25 mouse cellular contexts compared by ENCODE assay signal in the genomic region with DNA sequence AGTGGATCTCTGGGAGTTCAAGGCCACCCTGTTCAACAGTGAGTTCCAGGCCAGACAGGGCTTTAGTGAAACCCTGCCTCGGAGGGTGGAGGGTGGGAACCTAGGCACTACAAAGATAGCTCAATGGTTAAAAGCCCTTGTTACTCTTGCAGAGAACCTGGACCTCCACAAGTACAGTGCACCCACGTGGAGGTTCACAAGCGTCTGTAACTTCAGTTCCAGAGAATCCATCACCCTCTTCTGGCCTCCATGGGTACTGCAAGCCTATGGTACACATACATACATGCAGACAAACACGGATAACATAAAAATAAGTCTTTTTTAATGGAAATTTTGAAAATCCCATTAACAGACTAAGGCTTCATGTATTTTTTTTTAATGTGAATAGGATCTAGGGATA. TPM values are rescaled to one million over a fixed set of nuclear protein-coding genes. Genes with fewer than 3 reads are reported as not detected.
"Had no signal": no experiment of that assay in that cellular context is flagged by ENCODE, and none has a peak within 500 bp of the region (broad histone marks: within the 10 kb centered on the region; RNA-seq: fewer than 3 reads in every experiment).

No protein-coding gene starts in this region.

- H3K36me3 ChIP-seq: kidney, embryonic 15.5 days; liver, embryonic 13.5 days; midbrain, embryonic 12.5 days; neural tube, embryonic 13.5 days; stomach, embryonic 15.5 days had no signal

- H3K9ac ChIP-seq: kidney, embryonic 15.5 days; liver, embryonic 13.5 days; midbrain, embryonic 12.5 days; neural tube, embryonic 13.5 days; stomach, embryonic 15.5 days had no signal

- H3K9me3 ChIP-seq: midbrain, embryonic 12.5 days; stomach, embryonic 15.5 days had no signal

- H3K4me1 ChIP-seq: liver, embryonic 13.5 days had no signal

- ATAC-seq: midbrain, embryonic 16.5 days had no signal

- DNase-seq: kidney, adult 8-10 months; kidney, postnatal 10 days; kidney, postnatal 36 days; liver, embryonic 13.5 days; lung, adult 2 months; lung, postnatal 14 days; lung, postnatal 4 days; retina, postnatal 1 day; right cerebral cortex, postnatal 25 days; spleen, adult 18-20 months; thymus, adult 2 months; thymus, postnatal 14 days; thymus, postnatal 4 days had no signal

- H3K4me3 ChIP-seq: kidney, embryonic 15.5 days; left cerebral cortex, adult 2 months; liver, embryonic 13.5 days; midbrain, embryonic 12.5 days; myocyte; neural tube, embryonic 13.5 days; stomach, embryonic 15.5 days had no signal

- H3K27ac ChIP-seq: kidney, embryonic 15.5 days; left cerebral cortex, adult 2 months; liver, embryonic 13.5 days; midbrain, embryonic 12.5 days; neural tube, embryonic 13.5 days; stomach, embryonic 15.5 days had no signal

- H3K4me2 ChIP-seq: kidney, embryonic 15.5 days; liver, embryonic 13.5 days; midbrain, embryonic 12.5 days; neural tube, embryonic 13.5 days; stomach, embryonic 15.5 days had no signal

RNA-seq across cellular contexts. Expression of a gene that starts 18.8 kb away (rescaled TPM):
- total RNA-seq: megakaryocyte progenitor cell, adult 5-6 weeks; megakaryocyte-erythroid progenitor cell, adult 5-6 weeks; monocyte, adult 5-6 weeks had no signal
- polyA plus RNA-seq: limb, embryonic 14.5 days; lung, adult 2 months; lung, embryonic 16.5 days; myocyte had no signal
